Mouse (Mus musculus) embryonic facial prominence, embryonic 14.5 days (tissue): ENCODE results near the gene Enpep. TPM values are rescaled to one million over a fixed set of nuclear protein-coding genes. Genes with fewer than 3 reads are reported as not detected.

Experiments
- ATAC-seq: fragments of 200-750 bp; cut with Nextera tagmentation; 2 replicates; pipeline ENCODE4 v1.8.0; 2017; ENCODE audit warnings: low read depth, moderate number of reproducible peaks, moderate TSS enrichment
- DNase-seq: peaks from one replicate; pipeline ENCODE4 v3.0.0-alpha.2; 2015; ENCODE audit warnings: low spot score
- H3K27ac ChIP-seq: fragments of 300-500 bp; sonication (generic); replicated peaks from 2 replicates; pipeline ENCODE4 v1.5.1; 2014; ENCODE audit warnings: low read depth, mild to moderate bottlenecking, low read length, moderate library complexity
- H3K27me3 ChIP-seq: fragments of 300-500 bp; sonication (generic); replicated peaks from 2 replicates; pipeline ENCODE4 v1.6.1; 2014; ENCODE audit warnings: low read length; ENCODE audit not compliant: control insufficient read depth, insufficient read depth
- H3K36me3 ChIP-seq: fragments of 300-500 bp; sonication (generic); 2 replicates; pipeline ENCODE4 v1.6.1; 2014; ENCODE audit warnings: low read length, mixed read lengths; ENCODE audit not compliant: control insufficient read depth, insufficient read depth
- H3K4me1 ChIP-seq: fragments of 300-500 bp; sonication (generic); 2 replicates; pipeline ENCODE4 v1.6.1; 2014; ENCODE audit warnings: antibody characterized with exemption, low read length; ENCODE audit not compliant: control insufficient read depth, insufficient read depth
- H3K4me2 ChIP-seq: fragments of 300-500 bp; sonication (generic); 2 replicates; pipeline ENCODE4 v1.6.1; 2014; ENCODE audit warnings: low read depth, mild to moderate bottlenecking, low read length, moderate library complexity, mixed read lengths
- H3K4me3 ChIP-seq: fragments of 300-500 bp; sonication (generic); 2 replicates; pipeline ENCODE4 v1.5.1; 2014; ENCODE audit warnings: low read depth, mild to moderate bottlenecking, low read length
- H3K9ac ChIP-seq: fragments of 300-500 bp; sonication (generic); 2 replicates; pipeline ENCODE4 v1.6.1; 2014; ENCODE audit warnings: low read depth, mild to moderate bottlenecking, low read length, moderate library complexity, mixed read lengths
- H3K9me3 ChIP-seq: fragments of 300-500 bp; sonication (generic); 2 replicates; pipeline ENCODE4 v1.6.1; 2016; ENCODE audit warnings: low read length; ENCODE audit not compliant: control insufficient read depth
- WGBS: fragments of 180-500 bp; shearing (Covaris S2); extraction: QIAGEN DNeasy Blood & Tissue Kit; methylation state at CpG from one replicate; pipeline ENCODE4 v1.1.7; 2014; 5-methylcytosine and 5-hydroxymethylcytosine counted together
- polyA plus RNA-seq: library from polyadenylated mRNA; unstranded; fragments of >200 nt; fragmentation: Nextera tagmentation; extraction: Ambion mirVana; gene quantifications from 2 replicates; pipeline ENCODE4 v1.2.1, GENCODE M21; 2014

Enpep gene
- polyA plus RNA-seq, 1 experiment from 2014 or later, result 10.5 TPM

- DNase-seq (no peak), ATAC-seq (no peak)
- 86% methylated on average over 4 of the region's 4 CpGs for whole genome bisulfite sequencing
- Histone ChIP-seq H3K9ac (no peak overlapping the region), H3K36me3 (no peaks in the 10 kb centered on the region), H3K27ac (no peak overlapping the region), H3K4me1 (0 out of 2 replicates have a peak, but pooled peaks cover 3% of the 10 kb centered on the region), H3K4me2 (no peak overlapping the region), H3K4me3 (no peak overlapping the region), H3K27me3 (no peaks in the 10 kb centered on the region), H3K9me3 (no peaks in the 10 kb centered on the region)
These were observed 4.5 kb downstream of the Enpep start for GRCm38 (mm10) chr3:129328056-129328455.

GRCm38 (mm10) chr3:129321585-129321984 is 10.9 kb downstream of the Enpep start:
- no peak for ATAC-seq
- H3K9me3 ChIP-seq, result no peaks in the 10 kb centered on the region

GRCm38 (mm10) chr3:129317032-129317729 is 15.3 kb downstream of the Enpep start:
- H3K4me3 ChIP-seq, result no peak overlapping the region
- H3K4me2 ChIP-seq, result no peak overlapping the region
- DNase-seq (no peak), ATAC-seq (no peak)
- H3K27me3 ChIP-seq, result no peaks in the 10 kb centered on the region
- no peaks in the 10 kb centered on the region for H3K36me3 ChIP-seq
- no peak overlapping the region for H3K27ac ChIP-seq
- no peak overlapping the region for H3K9ac ChIP-seq
- WGBS, result 78% methylated on average over 17 of the region's 17 CpGs
- no peaks in the 10 kb centered on the region for H3K4me1 ChIP-seq
- H3K9me3 ChIP-seq, result no peaks in the 10 kb centered on the region

More at GRCm38 (mm10) chr3:129321585-129321984, 10.9 kb downstream of the Enpep start:
- Histone ChIP-seq H3K4me1 (no peaks in the 10 kb centered on the region), H3K9ac (no peak overlapping the region), H3K4me2 (no peak overlapping the region), H3K36me3 (no peaks in the 10 kb centered on the region), H3K27ac (no peak overlapping the region), H3K4me3 (no peak overlapping the region), H3K27me3 (no peaks in the 10 kb centered on the region)
- DNase-seq, result peak; percentile 26
- 72% methylated on average over 6 of the region's 6 CpGs for WGBS

- H3K27ac ChIP-seq, result no peak overlapping the region
- no peaks in the 10 kb centered on the region for H3K27me3 ChIP-seq
- H3K4me1 ChIP-seq, result no peaks in the 10 kb centered on the region
- H3K36me3 ChIP-seq, result no peaks in the 10 kb centered on the region
- H3K4me3 ChIP-seq, result no peak overlapping the region
- ATAC-seq, result no peak
- DNase-seq, result no peak
- H3K9ac ChIP-seq, result no peak overlapping the region
- H3K9me3 ChIP-seq, result no peaks in the 10 kb centered on the region
- 83% methylated on average over 7 of the region's 7 CpGs for WGBS
- H3K4me2 ChIP-seq, result no peak overlapping the region
These were observed 18.7 kb downstream of the Enpep start for GRCm38 (mm10) chr3:129313671-129314415.

GRCm38 (mm10) chr3:129313221-129313620 is 19.3 kb downstream of the Enpep start:
- Histone ChIP-seq H3K36me3 (no peaks in the 10 kb centered on the region), H3K27ac (no peak overlapping the region), H3K4me1 (no peaks in the 10 kb centered on the region), H3K9ac (no peak overlapping the region), H3K9me3 (no peaks in the 10 kb centered on the region), H3K4me3 (no peak overlapping the region), H3K4me2 (no peak overlapping the region), H3K27me3 (no peaks in the 10 kb centered on the region)
- no peak for ATAC-seq
- WGBS, result 66% methylated on average over 2 of the region's 2 CpGs
- no peak for DNase-seq

- Histone ChIP-seq H3K27ac (no peak overlapping the region), H3K4me1 (no peaks in the 10 kb centered on the region), H3K36me3 (no peaks in the 10 kb centered on the region), H3K9me3 (no peaks in the 10 kb centered on the region), H3K4me3 (no peak overlapping the region), H3K4me2 (no peak overlapping the region), H3K27me3 (no peaks in the 10 kb centered on the region), H3K9ac (no peak overlapping the region)
- DNase-seq (no peak), ATAC-seq (no peak)
- WGBS, result 92% methylated on average over 8 of the region's 8 CpGs
These were observed 20.0 kb downstream of the Enpep start for GRCm38 (mm10) chr3:129312511-129312910.

- Histone ChIP-seq H3K9ac (no peak overlapping the region), H3K4me3 (no peak overlapping the region), H3K27me3 (no peaks in the 10 kb centered on the region), H3K4me2 (no peak overlapping the region), H3K27ac (no peak overlapping the region), H3K36me3 (no peaks in the 10 kb centered on the region), H3K4me1 (no peaks in the 10 kb centered on the region), H3K9me3 (no peaks in the 10 kb centered on the region)
- ATAC-seq (no peak), DNase-seq (no peak)
- 70% methylated on average over 8 of the region's 8 CpGs for WGBS
These were observed 20.6 kb downstream of the Enpep start for GRCm38 (mm10) chr3:129311951-129312350.

GRCm38 (mm10) chr3:129309926-129310325 is 22.6 kb downstream of the Enpep start:
- WGBS, result 56% methylated on average over 5 of the region's 5 CpGs
- Histone ChIP-seq H3K4me1 (no peaks in the 10 kb centered on the region), H3K4me2 (no peak overlapping the region), H3K27ac (no peak overlapping the region), H3K9ac (no peak overlapping the region), H3K27me3 (no peaks in the 10 kb centered on the region), H3K9me3 (no peaks in the 10 kb centered on the region), H3K36me3 (no peaks in the 10 kb centered on the region), H3K4me3 (no peak overlapping the region)
- no peak for ATAC-seq
- no peak for DNase-seq
